Mouse (Mus musculus): ENCODE measurements around the gene Lmo7.

Lmo7 gene

DNA sequence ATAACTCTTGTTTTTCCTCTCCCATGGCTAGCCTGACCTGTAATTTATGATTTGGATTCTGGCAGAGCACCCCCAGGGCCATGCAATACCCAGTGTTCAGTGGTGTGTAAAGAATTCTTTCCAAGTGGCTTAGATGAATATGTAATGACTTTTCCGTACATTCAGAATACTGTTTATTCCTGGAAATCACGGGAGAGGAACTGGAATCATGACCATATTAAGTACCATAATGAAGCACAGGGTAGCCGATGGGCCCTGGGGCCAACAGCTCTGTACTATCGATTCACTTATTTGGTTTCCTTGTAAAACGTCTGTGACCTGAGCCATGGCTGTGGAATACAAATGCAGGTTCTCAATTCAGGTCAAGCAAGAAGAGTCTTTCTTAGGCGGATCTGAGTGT, 221.3 kb downstream of the Lmo7 start:
- no peak for DNase-seq (ENCODE audit: low spot score)

DNA sequence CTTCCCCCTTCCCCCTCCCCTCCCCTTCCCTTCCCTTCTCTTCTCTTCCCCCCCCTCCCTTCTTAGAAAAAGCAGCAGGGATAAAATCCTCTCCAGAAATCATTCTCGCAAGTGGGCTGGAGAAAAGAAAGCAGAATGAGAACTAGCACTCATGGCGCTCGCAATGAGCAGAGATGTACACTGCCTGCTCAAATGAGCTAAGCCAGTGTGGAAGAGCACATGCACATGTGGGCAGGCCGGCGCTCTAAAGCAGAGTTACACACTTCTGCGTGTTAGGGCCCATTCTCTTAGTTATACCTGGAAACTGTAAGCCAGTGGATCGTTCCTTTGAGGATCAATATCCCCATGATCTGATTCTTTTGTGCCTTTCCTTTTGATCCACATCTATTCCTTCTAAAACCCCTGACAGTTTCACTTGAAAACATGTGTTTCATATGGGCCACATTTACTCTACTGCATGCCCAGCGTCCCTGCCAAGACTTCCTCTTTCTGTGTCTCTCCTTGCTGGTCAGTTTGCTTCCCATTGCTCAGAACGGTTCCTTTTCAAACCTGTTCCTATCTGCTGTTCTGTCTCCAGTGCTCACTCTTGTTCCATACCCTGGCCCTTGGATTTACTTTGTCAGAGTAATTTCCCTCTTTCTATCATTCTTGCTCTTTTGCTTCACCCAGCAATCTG, 224.2 kb downstream of the Lmo7 start:
- no peak for DNase-seq (ENCODE audit: low spot score)

DNA sequence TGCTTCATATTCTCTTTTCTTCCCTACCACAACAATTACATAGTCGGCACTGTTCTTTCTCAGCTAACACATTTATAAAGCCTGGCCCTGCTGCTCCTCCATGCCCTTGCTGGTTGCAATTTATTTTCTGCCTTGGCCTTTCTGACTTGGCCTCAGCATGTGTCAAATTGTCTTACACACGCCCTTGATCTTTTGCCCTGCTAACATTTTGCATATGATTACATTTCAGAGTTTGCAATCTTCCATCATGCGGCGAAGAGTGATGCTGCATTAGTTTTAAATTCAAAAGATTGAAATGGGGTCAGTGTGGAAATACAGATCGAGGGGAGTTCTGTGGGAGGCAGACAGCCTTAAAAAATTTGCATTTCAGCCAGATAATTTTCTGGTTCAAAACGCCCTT, 234.6 kb downstream of the Lmo7 start:
- DNase-seq (ENCODE audit: low spot score): no peak

DNA sequence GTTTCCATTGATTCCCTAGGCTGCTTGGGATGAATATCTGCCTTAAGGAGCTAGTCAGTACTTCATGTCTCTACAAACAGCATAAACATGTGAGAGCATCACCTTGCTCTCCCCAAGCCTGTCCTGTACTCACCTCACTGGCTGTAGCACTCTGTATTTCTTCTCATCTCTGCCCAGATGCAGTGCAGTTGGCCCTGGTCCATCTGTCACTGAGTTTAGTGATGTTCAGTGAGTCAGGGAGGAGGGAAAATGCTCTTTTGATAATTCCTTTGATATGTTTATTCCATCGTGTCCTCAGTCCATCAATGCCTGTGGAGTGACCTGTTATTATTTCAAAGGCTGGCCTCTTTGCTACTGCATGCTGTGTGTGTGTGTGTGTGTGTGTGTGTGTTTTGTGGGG, 235.2 kb downstream of the Lmo7 start:
- DNase-seq (ENCODE audit: low spot score): no peak

DNA sequence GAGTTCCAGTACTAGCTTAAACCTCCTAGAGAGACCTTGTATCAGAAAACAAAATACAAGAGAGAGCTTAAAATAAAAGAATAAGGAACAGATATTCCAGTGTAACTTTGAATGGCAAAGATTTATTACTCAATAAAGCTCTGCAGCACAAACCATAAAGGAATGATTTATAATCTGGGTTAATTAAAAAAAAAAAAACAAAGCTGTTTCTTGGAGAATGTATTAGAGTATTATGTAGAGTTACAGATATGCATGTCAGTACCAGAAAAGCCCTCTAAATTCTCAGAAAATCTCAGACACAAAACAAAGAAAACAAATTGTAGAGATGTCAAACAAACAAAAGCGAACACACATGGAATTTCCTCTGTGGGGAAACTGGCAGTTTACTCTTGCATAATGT, 243.0 kb downstream of the Lmo7 start:
- DNase-seq (ENCODE audit: low spot score): no peak

DNA sequence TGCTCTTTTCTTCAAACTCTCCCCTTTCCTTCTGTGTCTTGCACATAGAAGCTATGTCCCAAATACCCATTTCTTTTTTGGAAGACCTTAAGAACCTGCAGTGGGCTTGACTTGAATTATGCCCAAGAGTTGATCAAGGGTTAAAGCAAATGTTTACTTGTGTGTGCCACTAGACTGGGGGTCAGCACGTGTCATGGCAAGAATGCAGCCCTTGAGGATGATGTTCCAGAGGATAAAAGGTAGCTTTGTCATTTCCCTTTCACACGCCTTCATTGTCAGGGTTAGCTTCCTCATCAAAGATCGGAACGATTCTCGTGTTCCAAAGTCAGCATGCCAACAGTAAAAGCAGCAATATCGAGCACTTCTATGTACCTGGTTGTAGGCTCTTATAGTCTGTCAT, 243.4 kb downstream of the Lmo7 start:
- DNase-seq (ENCODE audit: low spot score): no peak

DNA sequence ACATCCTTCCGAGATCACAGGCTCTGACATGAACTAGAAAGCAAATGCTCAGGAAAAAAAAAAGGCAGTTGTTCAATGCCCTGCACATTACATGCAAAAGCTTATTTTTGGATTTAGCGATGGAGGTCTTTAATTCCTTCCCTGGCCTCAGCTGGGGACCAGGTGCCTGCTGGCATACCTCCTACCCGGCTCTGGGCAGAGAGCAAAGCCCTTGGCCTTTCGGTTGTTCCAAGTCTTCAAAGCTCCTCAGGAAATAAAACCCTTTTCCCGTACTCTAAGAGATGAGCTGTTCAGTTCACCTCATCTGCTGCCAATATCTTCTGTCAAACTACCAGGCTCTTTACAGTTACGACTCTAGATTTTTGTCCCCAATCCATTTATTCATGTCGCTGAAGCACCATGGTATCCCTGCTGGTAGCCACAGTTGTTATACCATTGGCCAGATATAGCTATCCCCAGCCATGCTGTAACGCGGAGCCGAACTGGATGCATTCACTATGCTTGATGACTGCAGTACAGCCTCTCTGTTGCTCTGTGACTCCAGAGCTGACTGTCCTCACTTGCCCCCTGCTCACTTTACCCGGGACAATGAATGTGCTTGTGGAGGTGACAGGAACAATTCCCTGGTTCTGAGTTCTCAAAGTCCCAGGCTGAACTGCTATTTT, 246.4 kb downstream of the Lmo7 start:
- no peak for DNase-seq (ENCODE audit: low spot score)
